Mouse (Mus musculus) left cerebral cortex, postnatal 36 days (tissue): ENCODE data around the gene Kifc5b. TPM values are rescaled to one million over a fixed set of nuclear protein-coding genes. Genes with fewer than 3 reads are reported as not detected.
"Not testable (repeated sequence)": the region's sequence is repeated elsewhere in the genome, so short reads cannot be mapped to it uniquely, and the experiment has no call there.

Source experiments
- DNase-seq, 2 experiments: peaks; one replicate each; pipeline ENCODE4 v3.0.0; 2021 to 2022; ENCODE audit warnings: low spot score in 2 of 2, mixed read lengths in 1 of 2
- intact Hi-C: fragments of 180-260 bp; cut with DNase I; formaldehyde crosslinking; loops from one replicate; pipeline ENCODE4 v1.15.1; 2025
- total RNA-seq, 2 experiments: library from RNA; stranded (reverse); gene quantifications; 2 replicates each; pipeline ENCODE4 v1.2.3; 2021

Gene Kifc5b
- total RNA-seq = 1 to 10 TPM; 1.9 to 4.2 TPM

DNA sequence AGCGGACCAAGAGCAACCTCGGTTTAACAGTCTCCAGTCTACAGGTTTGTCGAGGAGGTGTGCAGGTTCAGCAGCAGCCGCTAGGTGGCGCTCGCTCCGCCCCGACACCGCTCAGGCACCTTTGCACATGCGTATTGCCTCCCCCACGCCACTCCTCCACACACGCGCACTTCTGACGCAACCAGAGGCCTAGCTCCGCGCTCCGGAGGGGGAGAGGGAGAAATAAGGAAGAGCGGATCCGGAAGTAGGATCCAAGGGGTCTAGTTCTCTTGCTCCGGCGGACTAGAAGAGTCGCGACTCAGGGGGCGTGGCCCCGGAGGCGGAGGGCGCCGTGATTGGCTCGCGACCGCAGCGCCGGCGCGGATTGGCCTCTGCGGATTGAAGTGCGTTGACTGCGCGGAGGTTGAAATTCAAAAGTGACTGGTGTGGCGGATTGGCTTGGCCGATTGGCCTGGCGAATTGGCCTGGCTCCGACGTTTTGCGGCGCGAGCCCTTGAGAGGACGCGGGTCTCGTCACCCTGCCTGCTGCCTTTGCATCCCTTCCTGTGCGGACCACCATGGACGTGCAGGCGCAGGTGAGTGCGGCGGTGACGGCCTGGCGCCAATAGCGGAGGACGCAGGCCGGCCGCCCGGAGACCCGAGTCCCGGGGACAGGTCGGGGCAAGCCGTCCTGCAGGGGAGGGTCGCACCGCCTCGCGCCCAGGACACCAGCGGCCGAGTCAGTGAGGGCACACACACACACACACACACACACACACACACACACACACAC, at the start of gene Kifc5b:
TSS of gene Kifc5b (plus strand) at position 381 of the 772 bp plus-strand sequence.
- intact Hi-C loops = no loop called here
- peak; percentile 99 for DNase-seq

DNA sequence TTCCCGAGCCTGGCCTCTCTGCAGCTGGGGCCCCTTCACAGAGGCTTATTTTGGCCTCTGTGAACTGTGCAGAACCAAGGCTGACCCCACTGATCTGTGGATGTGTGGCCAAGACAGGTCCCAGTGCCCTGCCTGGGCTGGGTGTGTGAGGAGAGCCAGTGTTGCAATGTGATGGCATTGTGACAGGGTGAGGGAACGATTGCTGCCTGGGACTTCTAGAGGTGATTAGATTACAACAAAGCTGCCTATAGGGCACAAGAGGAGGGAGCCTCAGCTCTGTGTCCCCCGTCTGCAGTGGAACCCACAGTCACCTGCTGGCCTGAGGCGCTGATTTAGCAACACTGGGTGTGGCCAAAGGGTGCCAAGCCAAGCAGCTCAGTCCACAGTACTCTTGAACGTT, 48.1 kb upstream of the Kifc5b start:
- no peak for DNase-seq
- intact Hi-C loops = no loop called here

DNA sequence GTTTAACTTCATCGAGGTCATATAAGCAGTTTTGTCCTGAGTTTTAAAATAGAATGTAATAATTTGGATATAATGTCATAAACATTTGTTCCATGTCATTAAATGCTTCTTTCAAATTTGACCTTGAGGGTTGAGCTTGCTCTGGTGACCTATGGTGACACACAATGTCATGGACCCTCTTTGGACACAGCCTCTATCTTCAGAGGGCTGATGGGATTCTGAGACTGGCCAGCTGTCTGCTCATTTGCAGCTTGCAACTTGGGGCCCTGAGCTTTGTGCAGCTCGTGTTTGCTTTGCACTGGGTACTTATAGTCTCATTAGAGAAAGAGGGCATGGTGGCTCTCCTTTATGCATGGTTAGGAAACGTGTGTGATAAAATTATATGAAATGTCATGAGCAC, 44.0 kb upstream of the Kifc5b start:
- no peak for DNase-seq
- intact Hi-C loops = no loop called here

DNA sequence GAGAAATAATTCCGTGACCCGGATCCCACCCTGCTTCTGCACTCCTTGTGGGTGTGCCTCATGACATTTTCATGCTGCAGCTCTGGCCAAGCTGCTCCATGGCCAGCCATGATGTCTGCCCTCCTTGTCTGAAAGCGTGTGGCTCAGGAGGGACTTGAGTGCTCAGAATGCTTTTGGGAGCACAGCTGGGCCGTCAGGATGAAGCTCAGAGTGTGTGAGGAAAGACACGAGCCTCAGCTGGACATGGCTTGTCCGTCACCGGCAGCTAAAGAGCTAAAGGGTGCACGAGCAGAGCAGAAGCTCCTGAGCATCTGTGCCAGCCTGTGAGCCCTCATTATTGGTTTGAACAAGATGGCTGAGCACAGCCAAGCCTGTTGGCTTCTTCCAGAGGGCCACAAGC, 43.4 kb upstream of the Kifc5b start:
- intact Hi-C loops = no loop called here
- DNase-seq = no peak

DNA sequence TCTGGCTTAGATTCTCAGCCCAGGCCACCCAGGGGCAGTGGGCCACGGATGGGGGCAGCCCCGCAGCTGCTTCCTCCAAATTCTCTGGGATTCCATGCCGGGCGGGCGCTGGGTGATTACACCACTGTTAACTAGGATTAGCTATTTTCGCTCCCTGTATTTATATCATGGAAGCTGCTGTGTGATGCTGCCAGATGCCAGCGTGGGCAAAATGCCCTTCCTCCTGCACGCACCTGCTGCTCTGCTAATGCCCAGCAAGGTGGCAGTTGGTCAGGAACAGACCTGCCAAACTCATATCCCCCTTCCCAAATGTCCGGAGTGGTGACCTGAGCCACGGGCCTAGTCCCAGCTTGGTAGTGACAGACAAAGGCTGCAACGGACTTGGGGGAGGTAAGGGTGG, 42.3 kb upstream of the Kifc5b start:
- intact Hi-C loops = no loop called here

DNA sequence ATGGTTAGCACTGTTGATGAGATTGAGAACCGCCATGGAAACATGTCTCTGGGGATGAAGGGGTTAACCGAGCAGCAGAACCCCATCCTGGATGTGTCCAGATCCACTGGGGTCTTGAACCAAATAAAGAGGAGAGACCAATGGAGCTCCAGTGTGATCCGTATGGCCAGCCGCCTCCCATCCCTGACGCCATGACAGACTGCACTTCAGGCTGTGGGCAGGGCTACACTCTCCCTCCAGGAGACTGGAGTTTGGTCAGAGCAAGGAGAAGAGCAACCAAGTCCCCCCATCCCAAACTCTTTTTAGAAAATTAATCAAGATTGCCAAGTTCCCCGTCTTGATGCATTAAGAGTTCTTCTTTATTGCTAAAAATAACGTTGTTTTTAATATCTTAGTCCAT, 39.0 kb upstream of the Kifc5b start:
- DNase-seq = no peak
- intact Hi-C loops = no loop called here

More for the DNA sequence above, 42.3 kb upstream of the Kifc5b start:
- DNase-seq = no peak

DNA sequence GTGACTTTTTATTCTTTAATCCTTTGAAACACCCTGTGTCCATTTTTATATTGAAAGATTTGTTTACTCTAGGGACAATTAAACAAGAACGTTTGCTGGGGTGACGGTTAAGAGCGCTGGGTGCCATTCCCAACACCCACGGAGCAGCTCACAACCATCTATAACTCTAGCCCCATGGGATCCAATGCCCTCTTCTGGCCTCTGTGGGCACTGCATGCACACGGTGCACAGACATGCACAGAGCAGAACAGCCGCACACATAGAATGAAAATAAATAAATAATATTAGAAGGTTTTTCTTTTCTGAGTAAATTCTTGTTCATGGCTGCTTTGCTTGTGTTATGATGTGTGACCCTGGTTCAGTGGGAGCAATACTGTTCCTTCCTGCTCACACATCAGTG, 37.7 kb upstream of the Kifc5b start:
- intact Hi-C loops = no loop called here
- DNase-seq = no peak

DNA sequence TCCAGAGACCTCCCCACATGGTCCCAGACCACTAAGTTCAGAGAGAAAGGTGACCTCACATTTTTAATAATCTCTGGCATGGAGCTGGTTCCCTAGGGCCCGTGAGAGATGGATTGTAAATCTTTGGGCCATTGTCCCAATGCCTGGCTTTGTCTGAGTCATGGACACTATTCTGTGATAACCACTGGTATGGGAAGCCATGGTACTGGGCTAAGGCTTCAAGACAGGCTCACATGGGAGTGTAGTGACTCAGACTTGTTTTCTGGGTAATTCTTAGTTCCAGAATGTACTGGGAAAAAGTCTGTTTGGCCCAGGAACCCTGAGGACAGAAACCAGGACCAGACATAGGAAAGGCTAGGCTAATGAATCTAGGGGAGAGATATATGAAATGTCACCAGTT, 34.2 kb upstream of the Kifc5b start:
- intact Hi-C loops = no loop called here
- DNase-seq = no peak

DNA sequence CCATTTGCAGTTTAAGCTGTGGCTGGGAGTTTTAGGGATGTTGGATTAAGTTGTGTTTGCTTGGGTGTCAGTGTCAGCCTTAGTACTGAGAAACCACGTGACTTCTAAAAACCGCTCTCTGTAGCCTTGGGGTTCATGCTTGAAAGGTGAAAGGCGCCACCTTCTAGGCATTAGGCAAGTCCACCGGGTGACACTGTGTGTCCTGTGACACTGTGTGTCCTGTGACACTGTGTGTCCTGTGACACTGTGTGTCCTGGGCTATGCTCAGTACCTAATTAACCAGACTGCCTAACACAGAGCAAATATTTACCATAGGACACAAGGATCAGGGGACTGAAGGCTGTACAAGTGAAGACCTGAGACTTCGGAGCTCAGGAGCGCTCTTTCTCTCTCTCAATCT, 33.3 kb upstream of the Kifc5b start:
- no peak for DNase-seq
- intact Hi-C loops = no loop called here

DNA sequence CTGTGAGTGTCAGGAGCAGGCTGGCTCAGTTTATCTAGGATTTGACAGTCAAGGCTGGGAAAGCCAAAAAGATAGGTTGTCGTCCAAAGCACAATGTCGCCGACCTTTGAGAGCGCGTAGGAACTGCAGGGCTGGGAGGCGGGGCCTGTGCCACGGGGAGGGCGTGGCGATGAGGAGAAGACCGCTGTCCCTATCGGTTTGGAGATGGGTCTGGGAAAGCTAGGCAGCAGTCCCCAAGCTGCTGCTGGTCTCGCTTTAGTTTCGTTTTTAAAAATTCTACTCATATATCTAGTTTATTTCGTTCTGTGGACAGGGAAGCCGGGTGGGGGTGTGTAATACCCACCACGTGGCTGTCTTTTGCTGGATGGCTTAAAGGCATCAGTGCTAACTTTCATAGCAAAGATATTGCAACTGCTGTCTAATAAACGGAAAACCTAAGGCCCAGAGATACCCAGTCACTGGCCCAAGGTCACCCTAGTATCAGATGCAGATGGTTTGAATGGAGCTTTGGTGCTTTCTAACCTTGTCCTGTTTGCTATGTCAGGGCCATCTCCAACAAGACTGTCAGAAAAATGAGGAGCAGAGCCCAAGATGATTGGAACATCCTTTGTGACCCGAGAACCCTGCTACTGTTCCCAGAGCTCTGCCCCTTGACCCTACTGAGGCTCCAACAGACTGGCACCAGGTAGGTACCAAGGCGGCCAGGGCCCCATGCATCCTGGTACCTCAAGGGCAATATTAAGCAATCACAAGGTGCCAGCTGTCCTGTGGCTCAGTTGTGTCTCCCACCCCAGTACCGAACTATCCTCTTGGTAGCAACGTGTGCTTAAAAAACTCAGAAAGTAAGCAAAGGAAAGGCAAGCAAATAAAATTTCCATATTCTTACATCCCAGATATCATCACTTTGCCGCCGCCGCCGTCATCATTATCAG, 31.6 kb upstream of the Kifc5b start:
- intact Hi-C loops = loop anchor here (2.0 to 5.0 kb wide), 3 partner anchors 103 to 423 kb away; partner anchors contain the start of genes Atp6v0e and Bnip1
- peak; percentile 46 to 50 for DNase-seq

DNA sequence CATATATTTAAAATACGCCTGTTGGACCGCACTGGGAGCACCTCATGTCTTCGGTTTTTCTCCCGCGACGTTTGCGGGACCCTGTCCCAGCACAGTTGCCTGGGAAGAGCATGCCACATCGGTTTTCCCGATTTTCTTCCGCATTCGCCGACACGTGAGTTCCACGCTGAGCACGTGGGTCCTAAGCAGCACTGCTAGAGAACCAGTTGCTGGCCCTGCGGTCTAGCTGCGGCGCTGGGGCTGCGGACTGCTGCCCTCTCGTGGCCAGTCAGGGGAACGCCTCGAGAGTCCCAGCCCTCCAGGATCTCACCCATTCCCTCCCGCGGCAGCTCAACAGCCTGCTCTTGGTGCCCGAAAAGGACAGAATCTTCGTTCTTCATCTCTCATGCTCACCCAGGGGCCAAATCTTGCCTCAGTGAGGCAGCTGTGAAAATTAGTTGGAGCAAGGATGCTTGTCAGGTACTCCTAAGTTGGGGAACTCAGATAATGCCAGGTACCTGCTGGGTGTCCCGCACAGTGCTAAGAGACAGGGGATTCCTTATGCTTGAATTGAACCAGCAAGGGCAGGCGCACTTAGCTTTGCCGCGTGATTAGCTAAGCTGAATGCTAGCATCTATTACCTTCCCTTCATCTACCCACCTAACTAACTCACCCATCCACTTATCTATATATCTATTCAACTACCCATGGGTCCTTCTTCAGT, 30.7 kb upstream of the Kifc5b start:
- intact Hi-C loops = loop anchor here (5.0 kb wide), 2 partner anchors 104 to 424 kb away; partner anchors contain the start of gene Bnip1
- peak; percentile 85 to 86 for DNase-seq

DNA sequence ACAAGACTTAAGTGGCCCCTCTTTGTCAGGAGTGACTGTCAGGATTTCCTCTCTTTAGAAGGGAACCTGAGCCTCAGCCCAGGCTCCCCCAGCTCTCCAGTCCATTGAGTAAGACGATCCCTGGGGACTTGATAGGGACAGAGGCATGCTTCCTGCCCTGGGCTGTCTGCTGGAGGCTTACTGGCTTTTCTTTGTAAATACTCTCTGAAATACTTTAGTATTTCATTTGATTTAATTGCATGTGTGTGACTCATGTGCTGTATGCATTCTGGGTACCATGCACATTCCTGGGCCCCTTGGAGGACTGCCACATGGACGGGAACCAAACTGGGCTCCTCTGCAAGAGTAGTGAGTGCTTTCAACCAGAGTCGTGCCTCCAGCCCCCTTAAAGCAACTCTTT, 29.0 kb upstream of the Kifc5b start:
- intact Hi-C loops = loop anchor here (5.0 kb wide), 2 partner anchors 106 to 426 kb away; partner anchors contain the start of gene Bnip1
- DNase-seq = no peak

DNA sequence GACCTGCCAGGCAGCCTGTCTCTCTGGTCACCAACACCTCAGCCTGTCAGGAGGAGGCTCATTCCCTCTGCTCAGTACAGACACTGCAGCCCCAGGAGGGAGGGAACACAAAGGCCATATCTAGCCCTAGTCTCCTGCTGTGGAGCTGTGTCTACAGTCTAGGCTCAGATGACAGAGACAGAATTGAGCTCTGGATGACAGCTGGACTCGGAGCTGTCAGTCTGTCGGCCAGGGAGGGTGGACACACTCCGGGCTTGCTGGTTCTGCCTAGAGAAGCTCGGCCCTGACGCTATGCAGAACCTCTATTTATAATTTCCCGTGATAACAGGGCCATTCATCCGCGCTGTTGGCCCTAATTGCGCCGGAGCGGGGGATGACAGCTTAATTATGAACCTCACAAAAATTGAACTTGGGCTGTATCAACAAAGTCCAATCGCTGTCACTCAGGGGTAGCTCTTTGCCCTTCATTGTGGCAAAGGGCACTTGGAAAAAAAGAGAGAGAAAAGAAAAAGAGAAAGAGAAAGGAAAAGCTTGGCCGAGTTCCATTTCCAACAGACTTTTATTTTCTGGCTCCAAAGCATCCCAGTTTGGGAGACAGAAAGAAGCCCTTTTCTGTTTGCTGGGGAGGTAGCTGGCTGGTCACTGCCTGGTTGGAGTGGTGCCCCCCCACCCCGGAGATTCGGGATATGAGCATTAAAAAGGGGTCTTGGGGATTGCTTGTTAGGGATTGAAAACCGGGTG, 24.1 kb upstream of the Kifc5b start:
- DNase-seq = no peak
- intact Hi-C loops = no loop called here

DNA sequence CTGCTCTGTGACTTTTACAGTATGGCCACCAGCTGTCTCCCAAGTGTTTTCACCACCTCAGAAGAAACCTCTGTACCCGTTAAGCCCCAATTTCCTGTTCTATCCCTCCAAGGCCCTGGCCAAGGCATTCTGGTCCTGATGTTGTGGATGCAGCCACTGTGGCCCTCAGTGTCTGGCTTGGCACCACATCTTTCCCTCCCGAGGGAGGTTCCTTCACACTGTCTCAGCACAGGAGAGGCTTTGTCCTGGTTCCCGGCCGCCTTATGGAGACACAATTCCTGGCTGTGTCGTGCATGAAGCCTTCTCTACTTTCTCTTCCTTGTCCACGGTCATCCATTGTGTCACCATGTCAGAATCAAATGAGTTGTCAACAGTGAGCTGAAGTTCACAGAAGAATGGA, 23.4 kb upstream of the Kifc5b start:
- intact Hi-C loops = no loop called here
- DNase-seq = no peak

DNA sequence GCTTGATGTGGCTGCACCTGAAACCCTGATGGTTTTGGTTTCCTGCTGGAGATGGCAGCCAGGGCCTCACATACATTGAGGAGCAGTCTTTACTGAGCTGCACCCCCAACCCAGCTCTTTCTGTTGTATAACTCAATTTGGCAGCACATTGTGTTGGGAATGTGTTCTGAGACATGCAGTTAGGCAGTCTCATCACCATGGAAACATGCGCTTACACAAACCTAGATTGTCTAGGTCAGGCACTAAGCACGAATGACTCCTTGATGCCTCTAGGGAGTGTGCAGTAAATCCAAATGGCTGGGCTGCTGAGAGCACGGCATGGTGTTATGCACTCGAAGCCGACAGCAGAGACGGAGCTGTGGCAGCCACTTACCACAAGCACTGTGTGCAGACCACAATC, 22.5 kb upstream of the Kifc5b start:
- peak; percentile 40 to 42 for DNase-seq

DNA sequence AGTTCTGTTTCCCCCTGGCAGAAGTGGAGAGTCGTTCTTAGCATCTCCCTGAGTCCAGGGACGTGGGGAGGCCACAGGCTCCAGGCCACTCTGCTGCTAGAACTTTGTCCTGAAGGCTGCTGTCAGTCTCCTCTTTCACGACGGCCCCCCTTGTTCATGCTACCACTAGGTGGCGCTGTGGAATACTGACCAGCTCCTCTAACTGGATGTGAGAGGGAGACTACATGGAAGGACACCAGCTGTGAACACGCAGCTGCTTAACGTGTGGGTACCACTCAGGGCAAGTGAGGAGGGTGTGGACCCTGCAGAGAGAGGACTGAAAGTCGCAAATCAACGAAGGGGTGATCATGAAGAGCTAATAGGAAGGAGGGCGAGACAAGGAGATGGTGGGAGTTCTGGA, 21.3 kb upstream of the Kifc5b start:
- intact Hi-C loops = no loop called here
- no peak for DNase-seq

More for the DNA sequence above, 22.5 kb upstream of the Kifc5b start:
- intact Hi-C loops = no loop called here

DNA sequence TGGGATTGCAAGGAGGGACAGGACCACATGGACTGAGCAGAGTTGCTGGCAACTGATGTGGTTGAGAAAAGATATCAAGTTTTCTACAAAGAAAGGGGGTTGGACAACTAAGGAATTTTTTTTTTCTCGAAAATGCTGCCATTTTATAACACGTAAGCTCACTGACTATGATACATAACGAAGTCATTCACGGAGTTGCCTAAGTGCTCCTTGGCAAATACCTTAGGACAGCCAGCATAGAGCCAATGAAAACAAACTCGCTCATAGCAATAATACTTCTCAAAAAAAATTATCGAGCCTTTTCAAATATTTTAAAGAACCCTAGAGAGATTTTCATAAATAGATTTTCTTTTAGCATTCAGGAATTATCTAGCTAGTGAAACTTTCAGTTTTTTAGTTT, 16.0 kb upstream of the Kifc5b start:
- intact Hi-C loops = no loop called here
- no peak for DNase-seq

DNA sequence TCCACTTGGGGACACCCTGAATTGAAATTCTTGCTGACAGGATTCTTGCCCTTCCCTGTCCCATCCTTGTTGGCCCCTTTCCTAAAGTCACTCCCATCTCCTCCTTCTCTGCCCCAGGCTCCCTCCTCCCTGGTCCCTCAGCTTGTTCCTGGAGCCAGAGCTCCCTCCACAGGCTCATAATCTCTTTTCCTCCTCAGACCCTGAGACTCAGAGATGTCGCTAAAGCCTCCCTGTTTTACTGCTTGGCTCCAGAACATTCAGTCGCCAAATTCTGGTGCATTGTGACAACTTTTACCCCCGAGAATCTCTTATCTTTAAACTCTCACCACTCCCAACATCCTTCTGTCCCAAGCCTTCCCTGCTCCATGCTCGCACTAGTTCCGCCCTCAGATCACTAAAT, 12.6 kb upstream of the Kifc5b start:
- intact Hi-C loops = no loop called here
- no peak for DNase-seq

DNA sequence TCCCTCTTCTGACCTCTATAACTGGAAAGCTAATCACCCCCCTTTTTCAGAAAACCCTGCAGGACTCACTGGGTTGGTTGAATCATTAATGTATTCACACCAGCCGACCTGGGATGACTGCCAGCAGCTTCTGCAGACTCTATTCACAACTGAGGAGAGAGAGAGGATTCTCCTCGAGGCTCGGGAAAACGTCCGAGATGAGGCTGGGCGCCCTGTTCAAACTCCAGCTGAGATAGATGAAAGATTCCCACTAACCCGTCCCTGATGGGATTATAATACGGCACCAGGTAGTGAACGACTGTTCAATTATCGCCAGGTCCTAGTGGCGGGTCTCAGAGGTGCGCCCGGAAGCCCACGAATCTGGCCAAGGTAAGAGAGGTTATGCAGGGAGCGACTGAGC, 9.4 kb upstream of the Kifc5b start:
- intact Hi-C loops, DNase-seq: not testable (repeated sequence)
